Mouse (Mus musculus): ENCODE results near the gene Ccr1l1.

Gene Ccr1l1

DNA sequence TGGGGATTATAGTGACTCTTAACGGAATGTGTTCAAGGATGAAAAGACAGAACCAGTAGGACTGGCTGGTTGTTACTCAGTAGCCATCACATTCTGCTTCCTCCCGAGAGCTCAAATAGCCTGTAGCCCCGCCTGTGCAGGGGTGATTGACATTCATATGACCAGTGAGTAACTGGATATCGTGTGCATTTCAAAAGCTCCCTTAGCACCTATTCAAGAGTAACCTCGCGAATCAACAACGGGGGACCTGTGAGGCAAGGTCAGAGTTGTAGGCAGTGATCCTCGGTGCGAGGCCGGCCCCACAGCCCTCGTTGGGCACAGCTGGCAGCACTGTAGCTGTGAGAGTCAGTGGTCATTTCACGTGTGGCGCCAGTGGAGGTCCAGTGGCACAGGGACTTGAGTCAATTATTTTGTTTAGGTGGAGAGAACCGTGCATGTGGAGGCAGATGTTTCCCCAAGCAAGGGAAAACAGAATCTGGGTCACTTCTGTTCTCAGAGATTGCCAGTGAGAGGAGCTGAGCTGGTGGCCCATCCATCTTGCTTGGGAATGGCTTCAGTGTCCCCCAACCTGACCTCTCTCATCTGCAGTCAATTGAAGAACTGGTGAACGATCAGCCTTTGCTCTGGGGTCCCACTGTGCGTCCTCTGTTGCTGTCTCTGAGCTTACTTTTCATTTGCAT is 50.8 kb downstream of the Ccr1l1 start:
- DNase-seq: no peak
